Mouse (Mus musculus) embryonic fibroblast, embryonic 13.5 days (primary cell): ENCODE data around the gene Clcn1.

Source experiments
- CTCF ChIP-seq: IDR thresholded peaks from 2 replicates; pipeline ENCODE4 v1.5.1; 2011; ENCODE audit warnings: mild to moderate bottlenecking, control low read depth, low read length, moderate library complexity, borderline replicate concordance; ENCODE audit not compliant: insufficient read depth
- POLR2A ChIP-seq: IDR thresholded peaks from 2 replicates; pipeline ENCODE4 v1.6.1; 2011; ENCODE audit warnings: low read depth, mild to moderate bottlenecking, control low read depth, low read length, moderate library complexity

DNA sequence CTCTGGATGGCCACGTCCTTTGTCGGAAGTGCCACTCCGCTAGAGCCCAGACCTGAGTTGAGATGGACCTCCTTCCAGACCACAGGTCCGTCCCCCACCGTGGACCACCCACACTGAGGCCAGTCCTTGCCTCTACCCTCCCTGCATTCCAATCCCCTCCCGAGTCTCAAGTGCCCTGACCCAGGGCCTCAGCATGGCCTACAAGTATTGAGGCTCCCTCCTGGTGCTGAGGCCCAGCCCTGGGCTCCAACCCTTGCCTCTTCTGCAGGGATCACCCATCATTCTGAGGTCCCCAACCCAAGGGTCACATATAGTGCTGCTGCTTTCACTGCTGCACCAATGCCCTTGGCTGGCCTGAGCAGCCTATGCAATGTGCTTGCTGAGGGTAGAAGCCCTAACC lies 71.4 kb downstream of the Clcn1 start:
- TF ChIP-seq POLR2A (0 out of 2 replicates have a peak, but pooled peaks have one; percentile 23), CTCF (no peak)
